Mouse (Mus musculus) cerebellum, adult 2 months (tissue): ENCODE results near the gene Tceal9.

ENCODE experiments used
- CTCF ChIP-seq: fragments of 200-500 bp; IDR thresholded peaks from 2 replicates; pipeline ENCODE4 v1.5.1; 2011; ENCODE audit warnings: low read depth, mild to moderate bottlenecking, control low read depth, low read length, moderate library complexity, borderline replicate concordance; ENCODE audit not compliant: insufficient read depth
- POLR2A ChIP-seq: fragments of 200-500 bp; IDR thresholded peaks from 2 replicates; pipeline ENCODE4 v1.6.1; 2011; ENCODE audit warnings: low read length, control low read depth, borderline replicate concordance; ENCODE audit not compliant: insufficient read depth

GRCm38 (mm10) chrX:136278401-136278800, 33.5 kb downstream of the Tceal9 start:
- TF ChIP-seq CTCF, result no peak
- TF ChIP-seq POLR2A, result no peak
